Mouse (Mus musculus) heart, postnatal 36 days (tissue): ENCODE measurements around the gene Intu. TPM values are rescaled to one million over a fixed set of nuclear protein-coding genes. Genes with fewer than 3 reads are reported as not detected.
A peak's percentile ranks its signal among the peaks of the same experiment; 100 is the strongest.

Source experiments
- DNase-seq, 2 experiments: peaks; one replicate each; pipeline ENCODE4 v3.0.0; 2021 to 2022
- intact Hi-C: fragments of 180-260 bp; cut with DNase I; formaldehyde crosslinking; loops from one replicate; pipeline ENCODE4 v1.15.1; 2025
- microRNA-seq, 2 experiments: library from miRNA; unstranded; fragments of <30 nt; microRNA quantifications; one replicate each; pipeline ENCODE4 v1.2.0; 2021; ENCODE audit warnings: borderline number of aligned reads in 2 of 2
- total RNA-seq, 2 experiments: library from RNA; stranded (reverse); gene quantifications; 2 replicates each; pipeline ENCODE4 v1.2.3; 2021

Intu gene
- total RNA-seq, 2 experiments from 2014 or later = 14.8 to 22.1 TPM

GRCm38 (mm10) chr3:40745661-40746547 is 214.8 kb downstream of the Intu start:
- peak in 1 of 2 experiments; percentile 8 for DNase-seq
- intact Hi-C loops = loop anchor here (2.0 to 5.0 kb wide), 3 partner anchors 51 to 221 kb away; partner anchors contain the start of gene Larp1b

Small RNAs within 50 kb of the gene (microRNA-seq; reads per million reads assigned to microRNA genes)
- 0 reads per million in 2 experiments for gene Gm23810

Other genes starting within 250 kb of the Intu start
- not detected for gene Slc25a31, start 177.6 kb downstream of the Intu start, total RNA-seq
- 10 to 100 TPM; 49.8 to 59.0 TPM for gene Hspa4l, start 213.2 kb downstream of the Intu start, total RNA-seq